Mouse (Mus musculus): Measurements from ENCODE around the gene Gsdma3. TPM values are rescaled to one million over a fixed set of nuclear protein-coding genes. Genes with fewer than 3 reads are reported as not detected.

Gene Gsdma3
- polyA plus RNA-seq, 1 experiment from 2014 or later: not detected

- Histone ChIP-seq H3K9ac (no peak overlapping the region), H3K4me1 (replicated peaks; ENCODE audit: control insufficient read depth, insufficient read depth, low read length) (peaks cover 26% of the 10 kb centered on the region), H3K27me3 (ENCODE audit: control insufficient read depth, insufficient read depth, low read length) (no peaks in the 10 kb centered on the region), H3K36me3 (replicated peaks; ENCODE audit: control insufficient read depth, insufficient read depth) (peaks cover 28% of the 10 kb centered on the region), H3K27ac (no peak overlapping the region), H3K9me3 (ENCODE audit: control insufficient read depth, low read length) (no peaks in the 10 kb centered on the region), H3K4me3 (replicated peaks; ENCODE audit: low read length) (no peak overlapping the region), H3K4me2 (replicated peaks) (no peak overlapping the region)
- ATAC-seq (ENCODE audit: low FRiP score) (no peak), DNase-seq (ENCODE audit: low spot score) (no peak)
- 71% methylated on average over 1 of the region's 1 CpGs for WGBS
Observed at GRCm38 (mm10) chr11:98584146-98584545, 42.0 kb upstream of the Gsdma3 start.

- WGBS: 96% methylated on average over 6 of the region's 6 CpGs
Observed at GRCm38 (mm10) chr11:98584629-98585177, 41.5 kb upstream of the Gsdma3 start.

GRCm38 (mm10) chr11:98586087-98586891 is 39.9 kb upstream of the Gsdma3 start:
- Histone ChIP-seq H3K4me2 (replicated peaks) (peak overlapping the region; percentile 87), H3K27me3 (ENCODE audit: control insufficient read depth, insufficient read depth, low read length) (no peaks in the 10 kb centered on the region), H3K9ac (peak overlapping the region; percentile 73), H3K27ac (peak overlapping the region; percentile 80), H3K4me3 (replicated peaks; ENCODE audit: low read length) (peak overlapping the region; percentile 60), H3K4me1 (replicated peaks; ENCODE audit: control insufficient read depth, insufficient read depth, low read length) (peaks cover 26% of the 10 kb centered on the region), H3K36me3 (replicated peaks; ENCODE audit: control insufficient read depth, insufficient read depth) (peaks cover 20% of the 10 kb centered on the region), H3K9me3 (ENCODE audit: control insufficient read depth, low read length) (no peaks in the 10 kb centered on the region)
- DNase-seq (ENCODE audit: low spot score) (peak; percentile 33), ATAC-seq (ENCODE audit: low FRiP score) (peak; percentile 39)
- WGBS: 2% methylated on average over 22 of the region's 22 CpGs

More at GRCm38 (mm10) chr11:98584629-98585177, 41.5 kb upstream of the Gsdma3 start:
- ATAC-seq (ENCODE audit: low FRiP score) (no peak), DNase-seq (ENCODE audit: low spot score) (no peak)
- Histone ChIP-seq H3K4me2 (replicated peaks) (no peak overlapping the region), H3K27me3 (ENCODE audit: control insufficient read depth, insufficient read depth, low read length) (no peaks in the 10 kb centered on the region), H3K36me3 (replicated peaks; ENCODE audit: control insufficient read depth, insufficient read depth) (peaks cover 28% of the 10 kb centered on the region), H3K9me3 (ENCODE audit: control insufficient read depth, low read length) (no peaks in the 10 kb centered on the region), H3K27ac (no peak overlapping the region), H3K4me1 (replicated peaks; ENCODE audit: control insufficient read depth, insufficient read depth, low read length) (peaks cover 26% of the 10 kb centered on the region), H3K4me3 (replicated peaks; ENCODE audit: low read length) (no peak overlapping the region), H3K9ac (no peak overlapping the region)

- H3K4me3 ChIP-seq (replicated peaks; ENCODE audit: low read length): peak within 1 kb of the TSS; percentile 60
- peak within 1 kb of the TSS; percentile 87 for H3K4me2 ChIP-seq (replicated peaks)
- peak; percentile 92 for ATAC-seq (ENCODE audit: low FRiP score)
- peak; percentile 99 for DNase-seq (ENCODE audit: low spot score)
- peak within 1 kb of the TSS; percentile 73 for H3K9ac ChIP-seq
- peaks cover 26% of the 10 kb centered on the region for H3K4me1 ChIP-seq (replicated peaks; ENCODE audit: control insufficient read depth, insufficient read depth, low read length)
- WGBS: under 1% methylated on average over 49 of the region's 49 CpGs
- H3K36me3 ChIP-seq (replicated peaks; ENCODE audit: control insufficient read depth, insufficient read depth): peaks cover 16% of the 10 kb centered on the region
- H3K9me3 ChIP-seq (ENCODE audit: control insufficient read depth, low read length): no peaks in the 10 kb centered on the region
- no peaks in the 10 kb centered on the region for H3K27me3 ChIP-seq (ENCODE audit: control insufficient read depth, insufficient read depth, low read length)
- H3K27ac ChIP-seq: peak within 1 kb of the TSS; percentile 80
Observed at GRCm38 (mm10) chr11:98586892-98587563, 39.1 kb upstream of the Gsdma3 start, which contains the start of gene Ormdl3. Gene Ormdl3, minus strand, starts transcription at chr11:98587368.

- Histone ChIP-seq H3K9me3 (ENCODE audit: control insufficient read depth, low read length) (no peaks in the 10 kb centered on the region), H3K4me1 (replicated peaks; ENCODE audit: control insufficient read depth, insufficient read depth, low read length) (peaks cover 26% of the 10 kb centered on the region), H3K9ac (peak overlapping the region; percentile 73), H3K27ac (peak overlapping the region; percentile 80), H3K4me2 (replicated peaks) (peak overlapping the region; percentile 87), H3K4me3 (replicated peaks; ENCODE audit: low read length) (peak overlapping the region; percentile 60), H3K27me3 (ENCODE audit: control insufficient read depth, insufficient read depth, low read length) (no peaks in the 10 kb centered on the region), H3K36me3 (replicated peaks; ENCODE audit: control insufficient read depth, insufficient read depth) (peaks cover 7% of the 10 kb centered on the region)
- DNase-seq (ENCODE audit: low spot score) (peak; percentile 63), ATAC-seq (ENCODE audit: low FRiP score) (peak; percentile 61)
- WGBS: 9% methylated on average over 20 of the region's 20 CpGs
Observed at GRCm38 (mm10) chr11:98587684-98588546, 38.2 kb upstream of the Gsdma3 start.

- H3K36me3 ChIP-seq (replicated peaks; ENCODE audit: control insufficient read depth, insufficient read depth): no peaks in the 10 kb centered on the region
- peak overlapping the region; percentile 87; the same call in 1 of the 2 replicates for H3K4me2 ChIP-seq (replicated peaks)
- H3K9ac ChIP-seq: no peak overlapping the region
- DNase-seq (ENCODE audit: low spot score) (no peak), ATAC-seq (ENCODE audit: low FRiP score) (no peak)
- H3K27ac ChIP-seq: no peak overlapping the region
- 0 out of 2 replicates have a peak, but pooled peaks cover 3% of the 10 kb centered on the region for H3K27me3 ChIP-seq (ENCODE audit: control insufficient read depth, insufficient read depth, low read length)
- H3K9me3 ChIP-seq (ENCODE audit: control insufficient read depth, low read length): no peaks in the 10 kb centered on the region
- 59% methylated on average over 6 of the region's 6 CpGs for WGBS
- peaks cover 26% of the 10 kb centered on the region for H3K4me1 ChIP-seq (replicated peaks; ENCODE audit: control insufficient read depth, insufficient read depth, low read length)
- H3K4me3 ChIP-seq (replicated peaks; ENCODE audit: low read length): peak overlapping the region; percentile 23; the same call in 1 of the 2 replicates
Observed at GRCm38 (mm10) chr11:98588833-98589281, 37.3 kb upstream of the Gsdma3 start.

GRCm38 (mm10) chr11:98589306-98589705 is 36.9 kb upstream of the Gsdma3 start:
- H3K4me3 ChIP-seq (replicated peaks; ENCODE audit: low read length): no peak overlapping the region
- H3K4me1 ChIP-seq (replicated peaks; ENCODE audit: control insufficient read depth, insufficient read depth, low read length): peaks cover 26% of the 10 kb centered on the region
- H3K9ac ChIP-seq: no peak overlapping the region
- no peak overlapping the region for H3K4me2 ChIP-seq (replicated peaks)
- DNase-seq (ENCODE audit: low spot score): no peak
- no peak overlapping the region for H3K27ac ChIP-seq
- no peaks in the 10 kb centered on the region for H3K36me3 ChIP-seq (replicated peaks; ENCODE audit: control insufficient read depth, insufficient read depth)
- H3K9me3 ChIP-seq (ENCODE audit: control insufficient read depth, low read length): no peaks in the 10 kb centered on the region
- 87% methylated on average over 8 of the region's 8 CpGs for WGBS
- no peak for ATAC-seq (ENCODE audit: low FRiP score)
- H3K27me3 ChIP-seq (ENCODE audit: control insufficient read depth, insufficient read depth, low read length): 0 out of 2 replicates have a peak, but pooled peaks cover 3% of the 10 kb centered on the region

- no peaks in the 10 kb centered on the region for H3K9me3 ChIP-seq (ENCODE audit: control insufficient read depth, low read length)
- H3K27me3 ChIP-seq (ENCODE audit: control insufficient read depth, insufficient read depth, low read length): 0 out of 2 replicates have a peak, but pooled peaks cover 3% of the 10 kb centered on the region
- no peak overlapping the region for H3K4me3 ChIP-seq (replicated peaks; ENCODE audit: low read length)
- peaks cover 17% of the 10 kb centered on the region for H3K4me1 ChIP-seq (replicated peaks; ENCODE audit: control insufficient read depth, insufficient read depth, low read length)
- WGBS: 64% methylated on average over 19 of the region's 19 CpGs
- DNase-seq (ENCODE audit: low spot score): no peak
- no peak overlapping the region for H3K4me2 ChIP-seq (replicated peaks)
- H3K36me3 ChIP-seq (replicated peaks; ENCODE audit: control insufficient read depth, insufficient read depth): no peaks in the 10 kb centered on the region
- H3K9ac ChIP-seq: no peak overlapping the region
- ATAC-seq (ENCODE audit: low FRiP score): no peak
- no peak overlapping the region for H3K27ac ChIP-seq
Observed at GRCm38 (mm10) chr11:98590548-98591445, 35.4 kb upstream of the Gsdma3 start.

All from hindbrain, embryonic 14.5 days (tissue).